Mouse (Mus musculus): ENCODE results near the gene Mbd3. TPM values are rescaled to one million over a fixed set of nuclear protein-coding genes. Genes with fewer than 3 reads are reported as not detected.
A peak's percentile ranks its signal among the peaks of the same experiment; 100 is the strongest.

Gene Mbd3
- polyA plus RNA-seq, 1 experiment from 2014 or later: 122 TPM

GRCm38 (mm10) chr10:80363734-80364133 lies 35.6 kb downstream of the Mbd3 start:
- no peaks in the 10 kb centered on the region for H3K36me3 ChIP-seq
- no peak overlapping the region for H3K9ac ChIP-seq
- 44% methylated on average over 6 of the region's 6 CpGs for WGBS
- H3K27me3 ChIP-seq: peaks cover 65% of the 10 kb centered on the region
- H3K4me1 ChIP-seq (replicated peaks): no peaks in the 10 kb centered on the region
- H3K4me3 ChIP-seq: no peak overlapping the region
- no peak overlapping the region for H3K27ac ChIP-seq
- no peak overlapping the region for H3K4me2 ChIP-seq
- ATAC-seq (replicated peaks; ENCODE audit: insufficient number of reproducible peaks, insufficient read depth, low FRiP score, low read depth): no peak
- no peaks in the 10 kb centered on the region for H3K9me3 ChIP-seq (replicated peaks)

GRCm38 (mm10) chr10:80357994-80358639 lies 41.2 kb downstream of the Mbd3 start:
- H3K4me3 ChIP-seq: peak overlapping the region; percentile 27
- 0 out of 2 replicates have a peak, but pooled peaks have one; percentile 10 for ATAC-seq (replicated peaks; ENCODE audit: insufficient number of reproducible peaks, insufficient read depth, low FRiP score, low read depth)
- 8% methylated on average over 31 of the region's 31 CpGs for WGBS
- H3K4me1 ChIP-seq (replicated peaks): peaks cover 16% of the 10 kb centered on the region
- no peak overlapping the region for H3K27ac ChIP-seq
- H3K9ac ChIP-seq: no peak overlapping the region
- H3K9me3 ChIP-seq (replicated peaks): no peaks in the 10 kb centered on the region
- no peaks in the 10 kb centered on the region for H3K36me3 ChIP-seq
- H3K4me2 ChIP-seq: peak overlapping the region; percentile 49
- peaks cover 84% of the 10 kb centered on the region for H3K27me3 ChIP-seq

GRCm38 (mm10) chr10:80357336-80357735 lies 42.0 kb downstream of the Mbd3 start:
- H3K9ac ChIP-seq: no peak overlapping the region
- 28% methylated on average over 7 of the region's 7 CpGs for WGBS
- no peaks in the 10 kb centered on the region for H3K36me3 ChIP-seq
- no peak for ATAC-seq (replicated peaks; ENCODE audit: insufficient number of reproducible peaks, insufficient read depth, low FRiP score, low read depth)
- peaks cover 88% of the 10 kb centered on the region for H3K27me3 ChIP-seq
- no peak overlapping the region for H3K4me3 ChIP-seq
- H3K4me1 ChIP-seq (replicated peaks): peaks cover 16% of the 10 kb centered on the region
- no peak overlapping the region for H3K4me2 ChIP-seq
- H3K27ac ChIP-seq: no peak overlapping the region
- H3K9me3 ChIP-seq (replicated peaks): no peaks in the 10 kb centered on the region

- H3K4me3 ChIP-seq: peak overlapping the region; percentile 27
- H3K4me1 ChIP-seq (replicated peaks): peaks cover 16% of the 10 kb centered on the region
- H3K27ac ChIP-seq: no peak overlapping the region
- peak overlapping the region; percentile 58 for H3K4me2 ChIP-seq
- H3K27me3 ChIP-seq: peaks cover 94% of the 10 kb centered on the region
- WGBS: 3% methylated on average over 34 of the region's 34 CpGs
- ATAC-seq (replicated peaks; ENCODE audit: insufficient number of reproducible peaks, insufficient read depth, low FRiP score, low read depth): no peak
- H3K9ac ChIP-seq: no peak overlapping the region
- H3K9me3 ChIP-seq (replicated peaks): no peaks in the 10 kb centered on the region
- H3K36me3 ChIP-seq: no peaks in the 10 kb centered on the region
Measured at GRCm38 (mm10) chr10:80356737-80357136, 42.6 kb downstream of the Mbd3 start.

GRCm38 (mm10) chr10:80356001-80356682 lies 43.2 kb downstream of the Mbd3 start, which contains the start of gene Plk5:
TSS of gene Plk5 (plus strand) at chr10:80356459.
- Histone ChIP-seq H3K4me1 (replicated peaks) (peaks cover 16% of the 10 kb centered on the region), H3K27me3 (peaks cover 99% of the 10 kb centered on the region), H3K27ac (no peak within 1 kb of the TSS), H3K36me3 (no peaks in the 10 kb centered on the region), H3K9me3 (replicated peaks) (no peaks in the 10 kb centered on the region), H3K9ac (no peak within 1 kb of the TSS), H3K4me2 (peak within 1 kb of the TSS; percentile 58), H3K4me3 (peak within 1 kb of the TSS; percentile 27)
- 2% methylated on average over 52 of the region's 53 CpGs for WGBS
- no peak for ATAC-seq (replicated peaks; ENCODE audit: insufficient number of reproducible peaks, insufficient read depth, low FRiP score, low read depth)

- WGBS: 12% methylated on average over 9 of the region's 9 CpGs
- H3K4me3 ChIP-seq: no peak overlapping the region
- no peak for ATAC-seq (replicated peaks; ENCODE audit: insufficient number of reproducible peaks, insufficient read depth, low FRiP score, low read depth)
Measured at GRCm38 (mm10) chr10:80355431-80355830, 43.9 kb downstream of the Mbd3 start.

GRCm38 (mm10) chr10:80352727-80353126 lies 46.6 kb downstream of the Mbd3 start:
- WGBS: 40% methylated on average over 8 of the region's 8 CpGs
- no peaks in the 10 kb centered on the region for H3K36me3 ChIP-seq
- no peak for ATAC-seq (replicated peaks; ENCODE audit: insufficient number of reproducible peaks, insufficient read depth, low FRiP score, low read depth)
- peaks cover 98% of the 10 kb centered on the region for H3K27me3 ChIP-seq
- peaks cover 29% of the 10 kb centered on the region for H3K4me1 ChIP-seq (replicated peaks)
- no peaks in the 10 kb centered on the region for H3K9me3 ChIP-seq (replicated peaks)
- no peak overlapping the region for H3K4me3 ChIP-seq
- H3K4me2 ChIP-seq: no peak overlapping the region
- no peak overlapping the region for H3K27ac ChIP-seq
- no peak overlapping the region for H3K9ac ChIP-seq

More at GRCm38 (mm10) chr10:80355431-80355830, 43.9 kb downstream of the Mbd3 start:
- Histone ChIP-seq H3K36me3 (no peaks in the 10 kb centered on the region), H3K9ac (no peak overlapping the region), H3K27me3 (peaks cover 99% of the 10 kb centered on the region), H3K4me1 (replicated peaks) (peaks cover 17% of the 10 kb centered on the region), H3K27ac (no peak overlapping the region), H3K4me2 (no peak overlapping the region), H3K9me3 (replicated peaks) (no peaks in the 10 kb centered on the region)

GRCm38 (mm10) chr10:80351896-80352295 lies 47.5 kb downstream of the Mbd3 start:
- Histone ChIP-seq H3K9ac (no peak overlapping the region), H3K4me2 (no peak overlapping the region), H3K27me3 (peaks cover 98% of the 10 kb centered on the region), H3K27ac (no peak overlapping the region), H3K36me3 (no peaks in the 10 kb centered on the region), H3K4me3 (no peak overlapping the region), H3K9me3 (replicated peaks) (no peaks in the 10 kb centered on the region), H3K4me1 (replicated peaks) (peaks cover 33% of the 10 kb centered on the region)
- ATAC-seq (replicated peaks; ENCODE audit: insufficient number of reproducible peaks, insufficient read depth, low FRiP score, low read depth): no peak
- 31% methylated on average over 11 of the region's 11 CpGs for WGBS

GRCm38 (mm10) chr10:80350292-80350691 lies 49.1 kb downstream of the Mbd3 start:
- peak; percentile 73 for ATAC-seq (replicated peaks; ENCODE audit: insufficient number of reproducible peaks, insufficient read depth, low FRiP score, low read depth)
- no peak overlapping the region for H3K4me2 ChIP-seq
- H3K36me3 ChIP-seq: no peaks in the 10 kb centered on the region
- no peak overlapping the region for H3K27ac ChIP-seq
- H3K27me3 ChIP-seq: peaks cover 97% of the 10 kb centered on the region
- peaks cover 24% of the 10 kb centered on the region for H3K4me1 ChIP-seq (replicated peaks)
- no peak overlapping the region for H3K9ac ChIP-seq
- H3K4me3 ChIP-seq: no peak overlapping the region
- no peaks in the 10 kb centered on the region for H3K9me3 ChIP-seq (replicated peaks)
- 4% methylated on average over 7 of the region's 7 CpGs for WGBS

GRCm38 (mm10) chr10:80348981-80349380 lies 50.4 kb downstream of the Mbd3 start:
- peaks cover 98% of the 10 kb centered on the region for H3K27me3 ChIP-seq
- H3K9me3 ChIP-seq (replicated peaks): no peaks in the 10 kb centered on the region
- peak overlapping the region; percentile 61; the same call in 1 of the 2 replicates for H3K9ac ChIP-seq
- peak overlapping the region; percentile 82 for H3K4me2 ChIP-seq
- H3K36me3 ChIP-seq: no peaks in the 10 kb centered on the region
- H3K4me1 ChIP-seq (replicated peaks): peaks cover 36% of the 10 kb centered on the region
- peak overlapping the region; percentile 52 for H3K4me3 ChIP-seq
- 18% methylated on average over 26 of the region's 26 CpGs for WGBS
- no peak overlapping the region for H3K27ac ChIP-seq
- no peak for ATAC-seq (replicated peaks; ENCODE audit: insufficient number of reproducible peaks, insufficient read depth, low FRiP score, low read depth)

GRCm38 (mm10) chr10:80348244-80348781 lies 51.0 kb downstream of the Mbd3 start, which contains the start of gene Adamtsl5:
TSS of gene Adamtsl5 (minus strand) at chr10:80348412.
- H3K4me2 ChIP-seq: peak within 1 kb of the TSS; percentile 82
- peak within 1 kb of the TSS; percentile 52 for H3K4me3 ChIP-seq
- WGBS: under 1% methylated on average over 42 of the region's 42 CpGs
- peaks cover 42% of the 10 kb centered on the region for H3K4me1 ChIP-seq (replicated peaks)
- H3K9ac ChIP-seq: peak within 1 kb of the TSS; percentile 61
- H3K9me3 ChIP-seq (replicated peaks): no peaks in the 10 kb centered on the region
- peak within 1 kb of the TSS; percentile 31 for H3K27ac ChIP-seq
- ATAC-seq (replicated peaks; ENCODE audit: insufficient number of reproducible peaks, insufficient read depth, low FRiP score, low read depth): peak; percentile 51
- H3K27me3 ChIP-seq: peaks cover 98% of the 10 kb centered on the region
- H3K36me3 ChIP-seq: no peaks in the 10 kb centered on the region
